Mouse (Mus musculus) bone marrow, adult 2 months (tissue): ENCODE results near the gene Vrk2.

Experiments used
- CTCF ChIP-seq: fragments of 200-500 bp; IDR thresholded peaks from 2 replicates; pipeline ENCODE4 v1.5.1; 2011; ENCODE audit warnings: low read length, control low read depth; ENCODE audit not compliant: control insufficient read depth, insufficient read depth
- POLR2A ChIP-seq: fragments of 200-500 bp; IDR thresholded peaks from 2 replicates; pipeline ENCODE4 v1.6.1; 2011; ENCODE audit warnings: low read depth, mild to moderate bottlenecking, control low read depth, low read length, borderline replicate concordance; ENCODE audit not compliant: control insufficient read depth

- TF ChIP-seq CTCF (no peak), POLR2A (no peak)
Observed at GRCm38 (mm10) chr11:26537816-26538215, 56.0 kb downstream of the Vrk2 start.
